Mouse (Mus musculus): Measurements from ENCODE around the gene Akr1b8. TPM values are rescaled to one million over a fixed set of nuclear protein-coding genes. Genes with fewer than 3 reads are reported as not detected.

The Akr1b8 gene
- polyA plus RNA-seq (2014; fragmentation: Nextera tagmentation; extraction: Ambion mirVana): 6.6 and 8.0 TPM in 2 replicates

DNA sequence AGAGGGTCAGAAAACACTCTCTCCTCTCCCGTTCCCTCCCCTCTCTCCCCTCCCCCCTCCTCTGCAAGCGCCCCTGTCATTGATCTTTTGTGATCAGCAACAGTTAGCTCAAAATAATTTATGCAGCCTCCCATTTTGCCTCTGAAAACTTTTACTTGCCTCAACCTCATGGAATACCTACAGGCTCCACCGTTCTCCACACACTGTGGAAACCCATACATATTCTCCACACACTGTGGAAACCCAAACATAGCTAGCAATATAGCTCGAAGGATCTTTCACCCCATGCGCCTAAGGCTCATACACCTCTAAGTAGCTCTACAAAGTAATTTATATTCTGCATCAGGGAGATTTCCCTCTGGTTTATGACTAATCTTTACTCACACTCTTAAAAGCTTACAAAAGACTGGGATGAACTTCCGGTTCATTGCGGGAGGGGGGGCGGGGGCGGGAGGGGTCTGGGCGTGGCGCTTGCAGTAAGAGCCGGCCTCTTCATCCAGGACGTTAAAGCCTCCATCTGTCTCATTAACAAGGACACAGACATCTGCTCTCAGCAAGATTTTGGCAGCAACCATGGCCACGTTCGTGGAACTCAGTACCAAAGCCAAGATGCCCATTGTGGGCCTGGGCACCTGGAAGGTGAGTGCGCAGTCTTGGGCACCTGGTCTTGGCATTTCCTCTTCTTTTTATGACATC lies at the start of gene Akr1b8:
Gene Akr1b8 (plus strand): TSS at position 462 of the 696 bp plus-strand sequence.
- no peak within 1 kb of the TSS for H3K9ac ChIP-seq (replicated peaks; ENCODE audit: low read depth, low read length)
- WGBS: 10% methylated on average over 16 of the region's 16 CpGs
- no peak within 1 kb of the TSS; the same call in 1 of the 2 replicates for H3K27ac ChIP-seq (ENCODE audit: low read length)
- no peaks in the 10 kb centered on the region for H3K27me3 ChIP-seq (ENCODE audit: control insufficient read depth, insufficient read depth, low read length)
- ATAC-seq (ENCODE audit: insufficient number of reproducible peaks, insufficient read depth, low FRiP score, low read depth): 0 out of 2 replicates have a peak, but pooled peaks have one; percentile 23
- no peaks in the 10 kb centered on the region for H3K36me3 ChIP-seq (ENCODE audit: control insufficient read depth, insufficient read depth, low read length)
- peak within 1 kb of the TSS; percentile 43 for H3K4me2 ChIP-seq (replicated peaks; ENCODE audit: low read depth, low read length)
- no peaks in the 10 kb centered on the region for H3K9me3 ChIP-seq (ENCODE audit: control insufficient read depth, low read depth, low read length)
- peak within 1 kb of the TSS; percentile 21; the same call in 1 of the 2 replicates for H3K4me3 ChIP-seq (ENCODE audit: low read depth, low read length)
- H3K4me1 ChIP-seq (ENCODE audit: control insufficient read depth, insufficient read depth, low read length): peaks cover 4% of the 10 kb centered on the region; the same call in 1 of the 2 replicates

GRCm38 (mm10) chr6:34304675-34305241 lies 49.2 kb upstream of the Akr1b8 start:
- H3K27ac ChIP-seq (ENCODE audit: low read length): no peak overlapping the region
- H3K4me1 ChIP-seq (ENCODE audit: control insufficient read depth, insufficient read depth, low read length): no peaks in the 10 kb centered on the region
- H3K9ac ChIP-seq (replicated peaks; ENCODE audit: low read depth, low read length): no peak overlapping the region
- no peak overlapping the region for H3K4me3 ChIP-seq (ENCODE audit: low read depth, low read length)
- no peaks in the 10 kb centered on the region for H3K27me3 ChIP-seq (ENCODE audit: control insufficient read depth, insufficient read depth, low read length)
- H3K9me3 ChIP-seq (ENCODE audit: control insufficient read depth, low read depth, low read length): no peaks in the 10 kb centered on the region
- WGBS: 73% methylated on average over 10 of the region's 10 CpGs
- peaks cover 11% of the 10 kb centered on the region; the same call in 1 of the 2 replicates for H3K36me3 ChIP-seq (ENCODE audit: control insufficient read depth, insufficient read depth, low read length)
- H3K4me2 ChIP-seq (replicated peaks; ENCODE audit: low read depth, low read length): no peak overlapping the region
- no peak for ATAC-seq (ENCODE audit: insufficient number of reproducible peaks, insufficient read depth, low FRiP score, low read depth)

DNA sequence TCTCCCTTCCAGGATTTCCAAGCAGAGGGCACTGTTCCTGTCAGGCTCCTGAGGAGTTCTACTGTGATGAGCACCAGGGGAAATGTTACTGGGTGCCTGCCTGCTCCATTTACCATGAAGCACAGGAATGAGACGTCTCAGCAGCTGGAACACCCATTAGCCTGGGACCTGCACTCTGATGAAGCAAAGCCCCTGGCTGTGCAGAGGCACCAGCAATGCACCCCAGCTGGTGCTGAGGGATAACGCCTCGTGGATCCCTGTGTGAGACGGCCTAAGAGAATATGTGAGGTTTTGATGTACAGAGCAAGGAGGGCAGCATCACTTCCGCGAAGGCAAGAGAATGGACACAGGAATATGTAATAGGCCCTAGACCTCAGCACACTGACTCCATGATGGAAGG lies 47.1 kb upstream of the Akr1b8 start:
- no peak for ATAC-seq (ENCODE audit: insufficient number of reproducible peaks, insufficient read depth, low FRiP score, low read depth)
- H3K36me3 ChIP-seq (ENCODE audit: control insufficient read depth, insufficient read depth, low read length): peaks cover 17% of the 10 kb centered on the region; the same call in 1 of the 2 replicates
- H3K27me3 ChIP-seq (ENCODE audit: control insufficient read depth, insufficient read depth, low read length): no peaks in the 10 kb centered on the region
- 86% methylated on average over 6 of the region's 6 CpGs for WGBS
- no peaks in the 10 kb centered on the region for H3K9me3 ChIP-seq (ENCODE audit: control insufficient read depth, low read depth, low read length)
- no peaks in the 10 kb centered on the region for H3K4me1 ChIP-seq (ENCODE audit: control insufficient read depth, insufficient read depth, low read length)
- H3K27ac ChIP-seq (ENCODE audit: low read length): no peak overlapping the region
- H3K4me2 ChIP-seq (replicated peaks; ENCODE audit: low read depth, low read length): no peak overlapping the region
- H3K9ac ChIP-seq (replicated peaks; ENCODE audit: low read depth, low read length): no peak overlapping the region
- H3K4me3 ChIP-seq (ENCODE audit: low read depth, low read length): no peak overlapping the region

DNA sequence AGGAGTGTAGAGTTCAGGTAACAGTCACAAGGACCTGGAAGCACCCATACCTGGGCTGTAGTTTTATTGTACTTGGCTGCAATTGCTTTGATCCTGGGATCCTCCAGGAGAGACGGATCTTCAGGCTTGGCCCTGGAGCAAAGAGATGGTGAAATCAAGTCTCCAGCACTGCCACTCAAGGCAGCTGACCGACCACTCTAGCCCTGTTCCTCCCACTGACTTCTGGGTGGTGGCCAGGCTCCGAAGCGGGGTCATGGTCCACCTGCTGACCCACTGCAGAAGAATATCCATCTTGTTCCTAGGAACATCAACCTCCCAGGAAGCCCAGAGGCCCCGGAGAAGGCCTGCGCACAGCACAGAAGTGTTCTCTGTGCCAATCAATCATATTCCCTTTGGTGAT lies 44.4 kb upstream of the Akr1b8 start:
- Histone ChIP-seq H3K4me2 (replicated peaks; ENCODE audit: low read depth, low read length) (no peak overlapping the region), H3K9me3 (ENCODE audit: control insufficient read depth, low read depth, low read length) (no peaks in the 10 kb centered on the region), H3K4me1 (ENCODE audit: control insufficient read depth, insufficient read depth, low read length) (no peaks in the 10 kb centered on the region), H3K27me3 (ENCODE audit: control insufficient read depth, insufficient read depth, low read length) (no peaks in the 10 kb centered on the region), H3K4me3 (ENCODE audit: low read depth, low read length) (no peak overlapping the region), H3K36me3 (ENCODE audit: control insufficient read depth, insufficient read depth, low read length) (peaks cover 17% of the 10 kb centered on the region; the same call in 1 of the 2 replicates), H3K27ac (ENCODE audit: low read length) (no peak overlapping the region), H3K9ac (replicated peaks; ENCODE audit: low read depth, low read length) (no peak overlapping the region)
- 87% methylated on average over 6 of the region's 6 CpGs for WGBS
- ATAC-seq (ENCODE audit: insufficient number of reproducible peaks, insufficient read depth, low FRiP score, low read depth): no peak

GRCm38 (mm10) chr6:34310023-34310595 lies 43.8 kb upstream of the Akr1b8 start:
- Histone ChIP-seq H3K27ac (ENCODE audit: low read length) (no peak overlapping the region), H3K36me3 (ENCODE audit: control insufficient read depth, insufficient read depth, low read length) (peaks cover 17% of the 10 kb centered on the region; the same call in 1 of the 2 replicates), H3K9ac (replicated peaks; ENCODE audit: low read depth, low read length) (no peak overlapping the region), H3K4me3 (ENCODE audit: low read depth, low read length) (no peak overlapping the region), H3K27me3 (ENCODE audit: control insufficient read depth, insufficient read depth, low read length) (no peaks in the 10 kb centered on the region), H3K4me1 (ENCODE audit: control insufficient read depth, insufficient read depth, low read length) (no peaks in the 10 kb centered on the region), H3K4me2 (replicated peaks; ENCODE audit: low read depth, low read length) (no peak overlapping the region), H3K9me3 (ENCODE audit: control insufficient read depth, low read depth, low read length) (no peaks in the 10 kb centered on the region)
- WGBS: 92% methylated on average over 11 of the region's 11 CpGs
- ATAC-seq (ENCODE audit: insufficient number of reproducible peaks, insufficient read depth, low FRiP score, low read depth): no peak

DNA sequence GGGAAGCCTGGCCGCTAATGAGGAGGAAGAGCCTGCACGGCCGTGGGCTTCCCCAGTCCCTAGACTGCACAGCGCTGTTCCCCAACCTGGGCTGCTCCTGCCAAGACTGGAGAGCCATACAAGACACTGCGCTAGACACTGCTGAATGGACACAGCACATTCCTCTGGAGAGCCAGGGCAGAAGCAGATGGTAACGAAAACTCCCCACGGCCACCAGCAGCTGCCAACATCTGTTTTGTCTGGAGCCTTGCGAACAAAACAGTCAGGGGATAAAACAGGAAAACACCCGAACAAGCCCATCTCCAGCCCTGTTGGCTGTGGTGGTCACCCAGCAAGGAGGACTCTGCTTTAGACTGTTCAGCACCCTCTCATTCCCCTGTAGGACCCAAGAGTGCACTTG lies 40.5 kb upstream of the Akr1b8 start:
- H3K27ac ChIP-seq (ENCODE audit: low read length): no peak overlapping the region
- no peak for ATAC-seq (ENCODE audit: insufficient number of reproducible peaks, insufficient read depth, low FRiP score, low read depth)
- 73% methylated on average over 9 of the region's 9 CpGs for WGBS
- H3K36me3 ChIP-seq (ENCODE audit: control insufficient read depth, insufficient read depth, low read length): peaks cover 7% of the 10 kb centered on the region; the same call in 1 of the 2 replicates
- peaks cover 3% of the 10 kb centered on the region; the same call in 1 of the 2 replicates for H3K4me1 ChIP-seq (ENCODE audit: control insufficient read depth, insufficient read depth, low read length)
- no peak overlapping the region for H3K4me3 ChIP-seq (ENCODE audit: low read depth, low read length)
- no peaks in the 10 kb centered on the region for H3K9me3 ChIP-seq (ENCODE audit: control insufficient read depth, low read depth, low read length)
- H3K27me3 ChIP-seq (ENCODE audit: control insufficient read depth, insufficient read depth, low read length): no peaks in the 10 kb centered on the region
- H3K9ac ChIP-seq (replicated peaks; ENCODE audit: low read depth, low read length): no peak overlapping the region
- no peak overlapping the region for H3K4me2 ChIP-seq (replicated peaks; ENCODE audit: low read depth, low read length)

DNA sequence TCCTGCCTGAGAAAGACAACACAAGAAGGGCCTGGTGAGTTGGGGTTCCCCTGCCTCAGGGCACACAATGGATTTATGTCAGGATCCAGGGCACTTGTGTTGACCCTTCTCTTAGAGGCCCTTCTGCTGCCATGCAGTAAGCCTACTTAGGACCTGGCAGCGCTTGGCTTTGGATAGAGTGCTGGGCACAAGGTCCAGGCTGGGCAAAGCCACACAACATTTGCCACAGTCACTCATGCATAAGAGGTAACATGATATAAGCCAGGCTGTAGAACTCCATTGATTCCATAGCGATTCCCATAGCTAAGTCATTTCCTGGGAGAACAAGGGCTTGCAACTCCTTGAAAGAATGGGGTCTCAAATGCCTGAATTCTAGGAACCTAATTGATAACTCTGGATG lies 40.0 kb upstream of the Akr1b8 start:
- Histone ChIP-seq H3K27ac (ENCODE audit: low read length) (no peak overlapping the region), H3K36me3 (ENCODE audit: control insufficient read depth, insufficient read depth, low read length) (peaks cover 6% of the 10 kb centered on the region; the same call in 1 of the 2 replicates), H3K4me3 (ENCODE audit: low read depth, low read length) (no peak overlapping the region), H3K9me3 (ENCODE audit: control insufficient read depth, low read depth, low read length) (no peaks in the 10 kb centered on the region), H3K4me1 (ENCODE audit: control insufficient read depth, insufficient read depth, low read length) (peaks cover 3% of the 10 kb centered on the region; the same call in 1 of the 2 replicates), H3K27me3 (ENCODE audit: control insufficient read depth, insufficient read depth, low read length) (no peaks in the 10 kb centered on the region), H3K4me2 (replicated peaks; ENCODE audit: low read depth, low read length) (no peak overlapping the region), H3K9ac (replicated peaks; ENCODE audit: low read depth, low read length) (no peak overlapping the region)
- whole genome bisulfite sequencing: 94% methylated on average over 2 of the region's 2 CpGs
- no peak for ATAC-seq (ENCODE audit: insufficient number of reproducible peaks, insufficient read depth, low FRiP score, low read depth)

- Histone ChIP-seq H3K4me3 (ENCODE audit: low read depth, low read length) (peak within 1 kb of the TSS; percentile 63), H3K27me3 (ENCODE audit: control insufficient read depth, insufficient read depth, low read length) (no peaks in the 10 kb centered on the region), H3K27ac (ENCODE audit: low read length) (no peak within 1 kb of the TSS), H3K4me1 (ENCODE audit: control insufficient read depth, insufficient read depth, low read length) (peaks cover 3% of the 10 kb centered on the region; the same call in 1 of the 2 replicates), H3K9ac (replicated peaks; ENCODE audit: low read depth, low read length) (peak within 1 kb of the TSS; percentile 58), H3K4me2 (replicated peaks; ENCODE audit: low read depth, low read length) (peak within 1 kb of the TSS; percentile 90), H3K36me3 (ENCODE audit: control insufficient read depth, insufficient read depth, low read length) (no peaks in the 10 kb centered on the region), H3K9me3 (ENCODE audit: control insufficient read depth, low read depth, low read length) (no peaks in the 10 kb centered on the region)
- peak; percentile 100 for ATAC-seq (ENCODE audit: insufficient number of reproducible peaks, insufficient read depth, low FRiP score, low read depth)
- 1% methylated on average over 60 of the region's 60 CpGs for WGBS
Observed at GRCm38 (mm10) chr6:34316854-34317771, 36.8 kb upstream of the Akr1b8 start, which contains the start of gene Akr1b3. Akr1b3 (minus strand) TSS chr6:34317478.

Measured in stomach, embryonic 14.5 days (tissue).